Comparison of ENCODE assay signal across 25 mouse cellular contexts in the genomic region with DNA sequence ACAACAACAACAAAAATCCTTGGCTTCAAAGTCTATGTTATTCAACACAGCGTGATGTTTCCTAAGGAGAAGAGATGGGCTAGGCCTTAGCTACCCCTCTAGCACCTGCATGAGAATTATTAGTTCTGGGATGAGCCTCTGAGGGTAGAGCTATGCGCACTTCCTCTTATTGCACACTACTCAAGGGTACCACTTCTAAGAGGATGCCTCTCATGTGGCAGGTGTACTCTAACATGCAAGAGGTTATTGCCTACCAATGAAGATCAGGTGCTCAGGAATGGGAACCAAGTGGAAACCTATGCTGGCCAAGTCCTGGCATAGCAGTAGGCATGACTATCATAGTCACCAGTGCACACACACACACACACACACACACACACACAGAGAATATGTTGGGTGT. TPM values are rescaled to one million over a fixed set of nuclear protein-coding genes. Genes with fewer than 3 reads are reported as not detected.
DNase-seq lines count a peak whose midpoint lies in the region; ATAC-seq and TF ChIP-seq lines count a peak whose summit lies in the region.
"Had no signal": no experiment of that assay in that cellular context is flagged by ENCODE, and none has a peak within 500 bp of the region (broad histone marks: within the 10 kb centered on the region; RNA-seq: fewer than 3 reads in every experiment).

No protein-coding gene starts in this region.

- 21% methylated on average over 2 of the region's 2 CpGs for WGBS in thymus, adult 2 months

- H3K4me2 ChIP-seq in CH12.LX (ENCODE audit: insufficient read depth, low read depth, poor library complexity, severe bottlenecking), result no peak overlapping the region
- H3K4me2 ChIP-seq: embryonic facial prominence, embryonic 12.5 days; forebrain, embryonic 15.5 days; heart, embryonic 11.5 days; heart, embryonic 15.5 days; hindbrain, embryonic 15.5 days had no signal

- no peaks in the 10 kb centered on the region for H3K27me3 ChIP-seq in thymus, adult 2 months (ENCODE audit: control insufficient read depth, insufficient read depth, low read length)
- peaks cover 1% of the 10 kb centered on the region for H3K27me3 ChIP-seq in CH12.LX (replicated peaks)
- H3K27me3 ChIP-seq: embryonic facial prominence, embryonic 12.5 days; forebrain, embryonic 15.5 days; heart, embryonic 15.5 days; hindbrain, embryonic 15.5 days had no signal

- no peaks in the 10 kb centered on the region for H3K36me3 ChIP-seq in thymus, adult 2 months (ENCODE audit: control insufficient read depth, insufficient read depth, low read length)
- no peaks in the 10 kb centered on the region for H3K36me3 ChIP-seq in CH12.LX (replicated peaks in 1 of 2; ENCODE audit: control insufficient read depth in 1 of 2, insufficient read depth in 1 of 2, low read length in 1 of 2)
- H3K36me3 ChIP-seq: embryonic facial prominence, embryonic 12.5 days; forebrain, embryonic 15.5 days; heart, embryonic 15.5 days; hindbrain, embryonic 15.5 days had no signal

- H3K4me3 ChIP-seq in thymus, adult 2 months (ENCODE audit: control insufficient read depth, insufficient read depth, low read length), result no peak overlapping the region
- H3K4me3 ChIP-seq in CH12.LX (replicated peaks in 1 of 3; ENCODE audit: low read depth in 2 of 3, low read length in 2 of 3, poor library complexity in 1 of 3), result no peak overlapping the region
- H3K4me3 ChIP-seq: embryonic facial prominence, embryonic 12.5 days; forebrain, embryonic 15.5 days; heart, embryonic 15.5 days; hindbrain, embryonic 15.5 days had no signal

- no peaks in the 10 kb centered on the region for H3K9me3 ChIP-seq in CH12.LX (replicated peaks; ENCODE audit: low read length)
- H3K9me3 ChIP-seq: embryonic facial prominence, embryonic 12.5 days; forebrain, embryonic 15.5 days; heart, embryonic 15.5 days; hindbrain, embryonic 15.5 days had no signal

- peak; percentile 30 for DNase-seq in thymus, adult 2 months
- DNase-seq in thymus, postnatal 36 days, result no peak
- peak; percentile 36 for DNase-seq in CH12.LX (ENCODE audit: extremely low read depth)
- DNase-seq in thymus, postnatal 25 days, result peak; percentile 19
- no peak for DNase-seq in adrenal gland, postnatal 25 days
- DNase-seq in kidney, postnatal 14 days, result no peak
- DNase-seq: adrenal gland, postnatal 14 days; B cell, adult 2 months; cerebellum, adult 2 months; cerebellum, postnatal 10 days; gastrocnemius, postnatal 36 days; heart, adult 18-20 months; heart, postnatal 14 days had no signal

- TF ChIP-seq EP300 in CH12.LX (IDR thresholded peaks at IDR 0.05; ENCODE audit: low read length), result peak; percentile 51

- TF ChIP-seq CTCF in thymus, adult 2 months (IDR thresholded peaks at IDR 0.05; ENCODE audit: borderline replicate concordance, control insufficient read depth, extremely low read depth, insufficient read depth, low read length, poor library complexity), result no peak
- TF ChIP-seq CTCF in CH12.LX (conservative IDR thresholded peaks at IDR 0.05 in 1 of 2, IDR thresholded peaks at IDR 0.05 in 1 of 2; ENCODE audit: low read depth in 2 of 2, low read length in 2 of 2), result no peak

- H3K4me1 ChIP-seq in thymus, adult 2 months (replicated peaks; ENCODE audit: control insufficient read depth, insufficient read depth, low read length), result peaks cover 21% of the 10 kb centered on the region
- H3K4me1 ChIP-seq in CH12.LX (ENCODE audit: control insufficient read depth in 1 of 2, insufficient read depth in 2 of 2), result peaks cover 8 to 59% of the 10 kb centered on the region in 2 experiments
- H3K4me1 ChIP-seq: embryonic facial prominence, embryonic 12.5 days; forebrain, embryonic 15.5 days; hindbrain, embryonic 15.5 days had no signal

- in situ Hi-C loops in CH12.LX (cut with MboI; ENCODE audit: low pct_ligation_motif_present, low pct_unique_long_range_greater_than_20kb, low sequenced_read_pairs), result loop anchor here (10.0 kb wide), 1 partner anchor 185 kb away; no protein-coding TSS in a partner anchor

- no peaks in the 10 kb centered on the region for H3K79me2 ChIP-seq in CH12.LX (replicated peaks; ENCODE audit: control insufficient read depth, extremely low read depth, insufficient read depth, poor library complexity, severe bottlenecking)

- no peak overlapping the region; the same call in 1 of the 2 replicates for H3K27ac ChIP-seq in thymus, adult 2 months (ENCODE audit: control insufficient read depth, insufficient read depth, low read length)
- H3K27ac ChIP-seq in CH12.LX (ENCODE audit: insufficient read depth, low read depth), result no peak overlapping the region
- H3K27ac ChIP-seq: embryonic facial prominence, embryonic 12.5 days; forebrain, embryonic 15.5 days; heart, embryonic 15.5 days; hindbrain, embryonic 15.5 days had no signal

- no peak for TF ChIP-seq POLR2A in thymus, adult 2 months (IDR thresholded peaks at IDR 0.05; ENCODE audit: control insufficient read depth, extremely low read depth, insufficient read depth, low read length, poor library complexity)
- no peak for TF ChIP-seq POLR2A in CH12.LX (IDR thresholded peaks at IDR 0.05; ENCODE audit: low read depth, low read length)

- dilution Hi-C loops in CH12.LX (cut with MboI; ENCODE audit: extremely low pct_ligation_motif_present, extremely low pct_unique_long_range_greater_than_20kb, low sequenced_read_pairs), result no loop called here

- H3K9ac ChIP-seq in CH12.LX (ENCODE audit: insufficient read depth, low read depth), result no peak overlapping the region
- H3K9ac ChIP-seq: embryonic facial prominence, embryonic 12.5 days; forebrain, embryonic 15.5 days; heart, embryonic 15.5 days; hindbrain, embryonic 15.5 days had no signal

- 0 out of 2 replicates have a peak, but pooled peaks have one; percentile 46 for ATAC-seq in granulocyte monocyte progenitor cell, adult 5-6 weeks (replicated peaks; ENCODE audit: poor library complexity, severe bottlenecking)
- ATAC-seq: CD4-positive, CD25-positive, alpha-beta regulatory T cell, adult 4 months; forebrain, embryonic 15.5 days had no signal

- no peak for TF ChIP-seq RAD21 in CH12.LX (IDR thresholded peaks at IDR 0.05; ENCODE audit: low read depth, low read length)

TF ChIP-seq in CH12.LX, 34 proteins besides CTCF, POLR2A, EP300 and RAD21:
- no peak for TF ChIP-seq CHD1 (IDR thresholded peaks at IDR 0.05; ENCODE audit: low read depth, low read length)
- TF ChIP-seq IRF4 (IDR thresholded peaks at IDR 0.05; ENCODE audit: low read depth, low read length), result peak; percentile 27; the same call in 1 of the 2 replicates
- peak; percentile 36; the same call in 1 of the 2 replicates for TF ChIP-seq TCF12 (IDR thresholded peaks at IDR 0.05; ENCODE audit: low read depth, low read length)
- peak; percentile 50 for TF ChIP-seq BHLHE40 (IDR thresholded peaks at IDR 0.05; ENCODE audit: low read depth, low read length)
TF ChIP-seq in CH12.LX: peak in this region for 3.

RNA-seq across cellular contexts. Expression of a gene that starts 1.3 kb away (rescaled TPM):
- polyA plus RNA-seq in thymus, adult 2 months (2012; rRNA removed), result 0.11 and 0.28 TPM in 2 replicates
- total RNA-seq in CH12.LX (2012; rRNA removed) (0.08 and 0.17 TPM in 2 replicates), CH12.LX (2014; rRNA removed) (not detected in 2 replicates)
- polyA plus RNA-seq in CH12.LX (2012; ENCODE audit: insufficient read length, low read depth), result 0.74 and 1.7 TPM in 2 replicates
- total RNA-seq in granulocyte monocyte progenitor cell, adult 5-6 weeks (2014; fragmentation: Nextera tagmentation), result not detected in 2 replicates
- total RNA-seq in granulocyte monocyte progenitor cell, adult 5-6 weeks (2017), result not detected in 2 replicates
- not detected in 2 replicates for total RNA-seq in adrenal gland, postnatal 25 days (2021)
- total RNA-seq: adrenal gland, postnatal 14 days; gastrocnemius, adult 8-10 months; MEL had no signal
- polyA plus RNA-seq: cortical plate, adult 2 months; embryonic facial prominence, embryonic 12.5 days; forebrain, embryonic 11.5 days; forebrain, embryonic 15.5 days; hindbrain, embryonic 11.5 days; hindbrain, embryonic 15.5 days had no signal

RNA-seq across cellular contexts. Expression of a gene that starts 27.1 kb away (rescaled TPM):
- 3.0 and 4.3 TPM in 2 replicates for polyA plus RNA-seq in thymus, adult 2 months (2012; rRNA removed)
- 0.04 TPM in 1 of 2 replicates, not detected in the other for total RNA-seq in CH12.LX (2012; rRNA removed)
- not detected in 2 replicates for total RNA-seq in CH12.LX (2014; rRNA removed)
- 0.19 and 0.21 TPM in 2 replicates for polyA plus RNA-seq in CH12.LX (2012; ENCODE audit: insufficient read length, low read depth)
- not detected in 2 replicates for total RNA-seq in granulocyte monocyte progenitor cell, adult 5-6 weeks (2014; fragmentation: Nextera tagmentation)
- total RNA-seq in granulocyte monocyte progenitor cell, adult 5-6 weeks (2017), result not detected in 2 replicates
- 2.6 TPM in 1 of 2 replicates, not detected in the other for total RNA-seq in adrenal gland, postnatal 25 days (2021)
- total RNA-seq: MEL had no signal
- polyA plus RNA-seq: cortical plate, adult 2 months; embryonic facial prominence, embryonic 12.5 days; forebrain, embryonic 11.5 days; forebrain, embryonic 15.5 days; heart, embryonic 11.5 days; heart, embryonic 15.5 days; hindbrain, embryonic 11.5 days; hindbrain, embryonic 15.5 days had no signal

Comparison
In these comparisons a context has a peak if more than half of its experiments do, and no peak if none do; other contexts are left out.
1. DNase-seq: peak in thymus, adult 2 months (single experiment), CH12.LX (single experiment) and thymus, postnatal 25 days (single experiment); none in thymus, postnatal 36 days (0 of 2), adrenal gland, postnatal 25 days (single experiment) and kidney, postnatal 14 days (single experiment).